Mouse (Mus musculus) myocyte (in vitro differentiated cells): ENCODE data around the gene Ankrd2.

Source experiments
- MYOD1 ChIP-seq, 3 experiments: IDR thresholded peaks; one replicate each; pipeline ENCODE4 v1.6.1; 2011; ENCODE audit warnings: control low read depth in 2 of 3, low read depth in 2 of 3, mild to moderate bottlenecking in 2 of 3, moderate library complexity in 1 of 3; ENCODE audit not compliant: insufficient read length in 2 of 3, control insufficient read depth in 1 of 3
- MYOG ChIP-seq, 3 experiments: IDR thresholded peaks; one replicate each; pipeline ENCODE4 v1.6.1; 2011; ENCODE audit warnings: control low read depth in 2 of 3, low read depth in 2 of 3, mild to moderate bottlenecking in 2 of 3; ENCODE audit not compliant: insufficient read length in 2 of 3, control insufficient read depth in 1 of 3, insufficient read depth in 1 of 3
- POLR2A ChIP-seq: IDR thresholded peaks from one replicate; pipeline ENCODE4 v1.6.1; 2011; ENCODE audit warnings: low read depth, mild to moderate bottlenecking, control low read depth, moderate library complexity; ENCODE audit not compliant: insufficient read length
- POLR2AphosphoS2 ChIP-seq: IDR thresholded peaks from one replicate; pipeline ENCODE4 v1.6.1; 2011; ENCODE audit warnings: low read depth, control low read depth; ENCODE audit not compliant: insufficient read length
- TCF12 ChIP-seq: IDR thresholded peaks from one replicate; pipeline ENCODE4 v1.6.1; 2011; ENCODE audit warnings: mild to moderate bottlenecking, control low read depth; ENCODE audit not compliant: poor library complexity, insufficient read depth, severe bottlenecking
- USF1 ChIP-seq: IDR thresholded peaks from one replicate; pipeline ENCODE4 v1.6.1; 2011; ENCODE audit warnings: low read depth, mild to moderate bottlenecking, control low read depth, moderate library complexity

DNA sequence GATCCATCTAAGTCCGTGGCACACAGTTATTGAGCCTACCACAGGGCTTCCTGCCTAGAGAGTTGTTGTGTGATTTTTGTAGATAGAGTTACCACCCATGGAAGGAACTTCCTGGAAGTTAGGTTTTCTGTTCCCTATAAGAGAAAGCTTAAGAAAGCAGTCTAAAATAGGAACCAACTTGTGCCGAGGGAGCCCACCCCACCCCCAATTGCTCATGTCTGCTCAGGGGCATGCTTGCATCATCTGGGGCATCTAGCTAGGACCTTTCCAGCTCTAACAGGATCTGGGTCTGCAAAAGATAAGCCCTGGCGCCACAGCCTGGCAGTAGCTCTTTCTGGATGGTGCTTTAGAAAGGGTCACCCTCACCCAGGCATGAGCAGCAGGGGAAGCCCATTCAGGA, 30.2 kb upstream of the Ankrd2 start:
- TF ChIP-seq POLR2A (no peak), POLR2AphosphoS2 (no peak), TCF12 (no peak), MYOG (IDR thresholded peaks at IDR 0.05; ENCODE audit: control insufficient read depth in 1 of 3, insufficient read depth in 1 of 3, insufficient read length in 2 of 3, low read depth in 2 of 3) (no peak), USF1 (no peak), MYOD1 (IDR thresholded peaks at IDR 0.05; ENCODE audit: control insufficient read depth in 1 of 3, insufficient read length in 2 of 3, low read depth in 2 of 3) (no peak)
